Mouse (Mus musculus): ENCODE results near the gene Adgrl1. TPM values are rescaled to one million over a fixed set of nuclear protein-coding genes. Genes with fewer than 3 reads are reported as not detected.

The Adgrl1 gene
- polyA plus RNA-seq, 1 experiment from 2014 or later: 56.8 TPM

DNA sequence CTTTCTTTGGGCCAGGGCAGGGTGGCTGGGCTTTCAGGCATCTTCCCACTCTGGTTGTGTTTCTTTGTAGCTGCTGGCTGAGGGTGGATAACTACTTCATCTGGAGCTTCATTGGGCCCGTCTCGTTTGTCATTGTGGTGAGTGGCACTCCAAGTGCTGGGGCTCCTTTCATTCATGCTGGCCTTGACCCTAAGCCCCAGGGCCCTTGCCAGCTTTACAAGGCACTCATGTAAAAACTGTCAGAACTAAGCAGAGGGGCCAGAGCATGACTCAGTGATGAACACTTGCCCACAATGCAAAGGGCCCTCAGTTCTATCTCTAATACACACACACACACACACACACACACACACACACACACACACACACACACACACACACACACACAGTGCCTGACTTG lies 35.1 kb downstream of the Adgrl1 start:
- Histone ChIP-seq H3K27me3 (no peaks in the 10 kb centered on the region), H3K9ac (no peak overlapping the region), H3K4me3 (no peak overlapping the region), H3K36me3 (peaks cover 94% of the 10 kb centered on the region), H3K27ac (replicated peaks) (no peak overlapping the region), H3K9me3 (no peaks in the 10 kb centered on the region), H3K4me1 (replicated peaks) (no peaks in the 10 kb centered on the region), H3K4me2 (no peak overlapping the region)
- WGBS: 82% methylated on average over 2 of the region's 2 CpGs
- ATAC-seq (ENCODE audit: low FRiP score, low read depth): no peak

GRCm38 (mm10) chr8:83935435-83935834 lies 35.5 kb downstream of the Adgrl1 start:
- Histone ChIP-seq H3K9me3 (no peaks in the 10 kb centered on the region), H3K4me1 (replicated peaks) (no peaks in the 10 kb centered on the region), H3K9ac (no peak overlapping the region), H3K36me3 (peaks cover 93% of the 10 kb centered on the region), H3K4me3 (no peak overlapping the region), H3K4me2 (no peak overlapping the region), H3K27me3 (no peaks in the 10 kb centered on the region), H3K27ac (replicated peaks) (no peak overlapping the region)
- WGBS: 93% methylated on average over 8 of the region's 8 CpGs
- ATAC-seq (ENCODE audit: low FRiP score, low read depth): no peak

DNA sequence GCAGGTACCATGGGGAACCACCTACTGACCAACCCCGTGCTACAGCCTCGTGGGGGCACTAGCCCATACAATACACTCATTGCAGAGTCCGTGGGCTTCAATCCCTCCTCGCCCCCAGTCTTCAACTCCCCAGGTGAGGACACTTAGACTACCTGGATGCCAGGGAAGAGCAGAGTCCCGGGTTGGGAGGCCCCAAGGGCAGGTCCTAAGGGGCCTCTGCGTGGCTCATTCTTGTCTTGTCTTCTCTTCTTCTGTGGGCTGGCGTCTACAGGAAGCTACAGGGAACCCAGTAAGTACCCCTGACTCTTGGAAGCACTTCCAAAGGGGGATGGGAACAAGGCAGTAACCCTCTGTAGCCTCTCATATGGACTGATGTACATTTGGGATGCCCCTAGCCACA lies 37.7 kb downstream of the Adgrl1 start:
- no peak for ATAC-seq (ENCODE audit: low FRiP score, low read depth)
- Histone ChIP-seq H3K27ac (replicated peaks) (no peak overlapping the region), H3K27me3 (no peaks in the 10 kb centered on the region), H3K9ac (no peak overlapping the region), H3K4me3 (no peak overlapping the region), H3K4me1 (replicated peaks) (no peaks in the 10 kb centered on the region), H3K36me3 (peaks cover 70% of the 10 kb centered on the region), H3K4me2 (no peak overlapping the region), H3K9me3 (no peaks in the 10 kb centered on the region)
- whole genome bisulfite sequencing: 84% methylated on average over 7 of the region's 7 CpGs

- no peaks in the 10 kb centered on the region for H3K9me3 ChIP-seq
- no peak overlapping the region for H3K9ac ChIP-seq
- 93% methylated on average over 15 of the region's 15 CpGs for WGBS
- H3K4me1 ChIP-seq (replicated peaks): no peaks in the 10 kb centered on the region
- H3K4me3 ChIP-seq: no peak overlapping the region
- no peaks in the 10 kb centered on the region for H3K27me3 ChIP-seq
- no peak overlapping the region for H3K4me2 ChIP-seq
- no peak overlapping the region for H3K27ac ChIP-seq (replicated peaks)
- H3K36me3 ChIP-seq: peaks cover 64% of the 10 kb centered on the region
- ATAC-seq (ENCODE audit: low FRiP score, low read depth): no peak
These were observed 38.4 kb downstream of the Adgrl1 start for GRCm38 (mm10) chr8:83938330-83938729.

DNA sequence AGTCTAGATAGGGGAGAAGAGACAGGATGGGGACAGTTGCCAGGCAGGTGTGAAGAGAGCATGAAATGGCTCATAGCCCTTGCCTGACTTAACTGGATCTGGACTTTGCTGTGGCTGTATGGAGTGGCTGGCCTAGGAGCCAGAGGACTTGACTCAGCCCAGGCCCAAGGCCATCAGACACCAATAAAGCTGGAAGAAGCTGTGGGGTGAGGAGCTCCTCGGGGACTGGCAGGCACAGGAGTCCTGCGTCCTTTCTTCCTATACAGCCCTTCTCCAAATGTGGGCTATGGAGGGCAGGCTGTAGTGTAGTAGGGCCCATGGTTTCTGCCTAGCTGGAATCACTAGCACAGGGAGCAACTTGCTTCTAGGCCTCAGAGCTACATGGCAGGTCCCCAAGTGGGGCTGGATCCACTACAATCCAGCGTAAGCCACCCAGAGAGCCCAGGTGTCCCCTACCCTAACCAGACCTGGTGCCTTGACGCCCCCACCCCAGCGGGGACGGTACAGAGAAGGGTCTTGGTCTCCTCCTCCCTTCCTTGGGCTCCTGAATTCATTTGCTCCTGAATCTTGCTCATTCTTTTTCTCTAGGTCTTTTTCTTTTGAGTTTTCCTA lies 41.3 kb downstream of the Adgrl1 start:
- 83% methylated on average over 6 of the region's 6 CpGs for WGBS

DNA sequence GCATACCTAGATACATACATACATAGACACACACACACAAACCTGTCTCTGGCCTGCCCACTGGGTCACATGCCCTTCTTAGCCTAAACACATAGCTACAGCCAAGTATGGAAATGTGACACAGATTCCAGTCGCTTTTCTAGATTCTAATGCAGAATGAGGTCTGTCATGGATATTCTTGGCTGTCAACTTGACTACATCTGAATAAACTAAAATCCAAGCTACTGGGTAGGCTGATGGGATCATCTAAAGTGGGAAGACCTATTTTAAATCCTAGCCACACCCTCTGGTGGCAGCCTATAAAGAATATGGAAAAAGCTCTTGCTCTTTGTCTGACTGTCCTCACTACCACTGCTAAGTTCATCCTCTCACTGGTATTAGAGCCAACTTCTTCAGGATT lies 42.5 kb downstream of the Adgrl1 start:
- Histone ChIP-seq H3K27me3 (no peaks in the 10 kb centered on the region), H3K9ac (no peak overlapping the region), H3K9me3 (no peaks in the 10 kb centered on the region), H3K4me1 (replicated peaks) (no peaks in the 10 kb centered on the region), H3K27ac (replicated peaks) (no peak overlapping the region), H3K36me3 (peaks cover 24% of the 10 kb centered on the region), H3K4me2 (no peak overlapping the region), H3K4me3 (no peak overlapping the region)
- no peak for ATAC-seq (ENCODE audit: low FRiP score, low read depth)
- WGBS: 86% methylated on average over 1 of the region's 1 CpGs

More for the DNA sequence above, 41.3 kb downstream of the Adgrl1 start:
- ATAC-seq (ENCODE audit: low FRiP score, low read depth): no peak
- H3K27ac ChIP-seq (replicated peaks): no peak overlapping the region
- H3K36me3 ChIP-seq: peaks cover 36% of the 10 kb centered on the region
- no peaks in the 10 kb centered on the region for H3K4me1 ChIP-seq (replicated peaks)
- no peaks in the 10 kb centered on the region for H3K9me3 ChIP-seq
- H3K9ac ChIP-seq: no peak overlapping the region
- H3K4me2 ChIP-seq: no peak overlapping the region
- no peaks in the 10 kb centered on the region for H3K27me3 ChIP-seq
- H3K4me3 ChIP-seq: no peak overlapping the region

DNA sequence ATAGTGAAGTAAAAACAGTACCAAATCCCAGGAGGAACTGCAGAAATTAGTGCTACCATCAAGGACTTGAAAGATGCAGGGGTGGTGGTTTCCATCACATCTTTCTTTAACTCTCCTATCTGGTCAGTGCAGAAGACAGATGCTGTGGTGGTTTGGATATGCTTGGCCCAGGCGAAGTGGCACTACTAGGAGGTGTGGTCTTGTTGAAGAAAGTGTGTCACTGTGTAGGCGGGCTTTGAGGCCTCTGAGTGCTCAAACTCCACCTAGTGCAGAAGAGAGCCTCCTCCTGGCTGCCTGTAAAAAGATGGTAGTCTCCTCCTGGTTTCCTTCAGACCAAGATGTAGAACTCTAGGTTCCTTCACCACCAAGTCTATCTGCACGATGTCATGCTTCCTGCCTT lies 45.6 kb downstream of the Adgrl1 start:
- no peak overlapping the region for H3K27ac ChIP-seq (replicated peaks)
- no peak overlapping the region for H3K9ac ChIP-seq
- no peaks in the 10 kb centered on the region for H3K27me3 ChIP-seq
- H3K4me1 ChIP-seq (replicated peaks): no peaks in the 10 kb centered on the region
- WGBS: 73% methylated on average over 3 of the region's 3 CpGs
- no peak overlapping the region for H3K4me3 ChIP-seq
- no peak for ATAC-seq (ENCODE audit: low FRiP score, low read depth)
- H3K4me2 ChIP-seq: no peak overlapping the region
- H3K36me3 ChIP-seq: no peaks in the 10 kb centered on the region
- H3K9me3 ChIP-seq: no peaks in the 10 kb centered on the region

DNA sequence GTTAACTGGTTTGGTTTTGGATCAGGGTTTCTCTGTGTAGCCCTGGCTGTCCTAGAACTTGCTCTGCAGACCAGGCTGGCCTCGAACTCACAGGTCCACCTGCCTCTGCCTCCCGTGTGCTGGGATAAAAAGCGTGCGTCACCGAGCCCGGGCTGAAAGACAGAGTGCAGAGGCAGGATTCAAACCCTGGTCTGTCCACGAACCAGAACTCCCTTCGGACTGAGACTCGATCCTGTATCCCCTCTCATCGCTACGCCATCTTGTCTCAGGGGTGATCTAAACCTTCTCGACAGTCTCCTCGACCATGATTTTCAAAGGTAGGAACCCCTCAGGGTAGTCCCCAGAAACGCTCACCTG lies 54.8 kb downstream of the Adgrl1 start:
- peak overlapping the region; percentile 53 for H3K4me3 ChIP-seq
- H3K4me1 ChIP-seq (replicated peaks): peaks cover 12% of the 10 kb centered on the region
- peak overlapping the region; percentile 91 for H3K4me2 ChIP-seq
- no peaks in the 10 kb centered on the region for H3K36me3 ChIP-seq
- ATAC-seq (ENCODE audit: low FRiP score, low read depth): no peak
- no peaks in the 10 kb centered on the region for H3K27me3 ChIP-seq
- whole genome bisulfite sequencing: under 1% methylated on average over 14 of the region's 14 CpGs
- peak overlapping the region; percentile 76 for H3K27ac ChIP-seq (replicated peaks)
- peak overlapping the region; percentile 46 for H3K9ac ChIP-seq
- no peaks in the 10 kb centered on the region for H3K9me3 ChIP-seq

- H3K9me3 ChIP-seq: no peaks in the 10 kb centered on the region
- under 1% methylated on average over 75 of the region's 75 CpGs for WGBS
- H3K4me3 ChIP-seq: peak within 1 kb of the TSS; percentile 53
- ATAC-seq (ENCODE audit: low FRiP score, low read depth): peak; percentile 99
- H3K9ac ChIP-seq: peak within 1 kb of the TSS; percentile 46
- H3K4me2 ChIP-seq: peak within 1 kb of the TSS; percentile 91
- H3K27me3 ChIP-seq: no peaks in the 10 kb centered on the region
- no peaks in the 10 kb centered on the region for H3K36me3 ChIP-seq
- peak within 1 kb of the TSS; percentile 76 for H3K27ac ChIP-seq (replicated peaks)
- peaks cover 12% of the 10 kb centered on the region for H3K4me1 ChIP-seq (replicated peaks)
These were observed 55.4 kb downstream of the Adgrl1 start, which contains the start of the genes Gm10644 and Asf1b for GRCm38 (mm10) chr8:83955106-83955957. Gene Gm10644, minus strand, starts transcription at chr8:83955205. Gene Asf1b, plus strand, starts transcription at chr8:83955507.

GRCm38 (mm10) chr8:83955958-83956218 lies 56.0 kb downstream of the Adgrl1 start:
- ATAC-seq (ENCODE audit: low FRiP score, low read depth): 0 out of 2 replicates have a peak, but pooled peaks have one; percentile 0
- H3K9ac ChIP-seq: peak overlapping the region; percentile 9; the same call in 1 of the 2 replicates

DNA sequence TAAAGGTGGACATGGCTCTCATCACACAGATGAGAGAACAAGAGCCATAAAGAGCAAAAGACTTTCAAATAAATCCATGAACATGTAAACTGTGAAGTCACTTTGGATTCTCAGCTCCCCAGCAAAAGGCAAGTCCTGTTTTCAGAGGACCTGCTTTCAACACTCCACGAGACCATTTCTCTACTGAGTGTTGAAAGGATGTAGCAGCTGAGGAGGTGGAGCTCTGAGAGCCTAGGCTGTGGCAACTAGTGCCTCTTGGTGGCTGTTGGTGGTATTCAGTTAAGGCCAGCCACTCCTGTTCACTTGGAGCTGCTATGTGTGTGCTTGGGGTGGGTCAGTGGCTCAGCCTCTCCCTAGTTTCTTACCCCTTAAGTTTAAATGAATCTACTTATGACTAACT lies 56.9 kb downstream of the Adgrl1 start:
- H3K27ac ChIP-seq (replicated peaks): no peak overlapping the region
- peaks cover 12% of the 10 kb centered on the region for H3K4me1 ChIP-seq (replicated peaks)
- H3K4me2 ChIP-seq: peak overlapping the region; percentile 91
- H3K27me3 ChIP-seq: no peaks in the 10 kb centered on the region
- no peak overlapping the region for H3K4me3 ChIP-seq
- H3K9me3 ChIP-seq: no peaks in the 10 kb centered on the region
- no peak for ATAC-seq (ENCODE audit: low FRiP score, low read depth)
- no peak overlapping the region for H3K9ac ChIP-seq
- WGBS: 27% methylated on average over 1 of the region's 1 CpGs
- H3K36me3 ChIP-seq: no peaks in the 10 kb centered on the region

More at GRCm38 (mm10) chr8:83955958-83956218, 56.0 kb downstream of the Adgrl1 start:
- peak overlapping the region; percentile 91 for H3K4me2 ChIP-seq
- no peaks in the 10 kb centered on the region for H3K9me3 ChIP-seq
- under 1% methylated on average over 15 of the region's 15 CpGs for WGBS
- H3K4me1 ChIP-seq (replicated peaks): peaks cover 12% of the 10 kb centered on the region
- no peak overlapping the region for H3K27ac ChIP-seq (replicated peaks)
- H3K4me3 ChIP-seq: peak overlapping the region; percentile 53
- H3K36me3 ChIP-seq: no peaks in the 10 kb centered on the region
- H3K27me3 ChIP-seq: no peaks in the 10 kb centered on the region

GRCm38 (mm10) chr8:83964015-83964765 lies 64.3 kb downstream of the Adgrl1 start:
- H3K27me3 ChIP-seq: no peaks in the 10 kb centered on the region
- H3K9me3 ChIP-seq: no peaks in the 10 kb centered on the region
- no peak overlapping the region for H3K9ac ChIP-seq
- H3K4me1 ChIP-seq (replicated peaks): no peaks in the 10 kb centered on the region
- no peak overlapping the region for H3K4me3 ChIP-seq
- no peak overlapping the region for H3K4me2 ChIP-seq
- WGBS: 93% methylated on average over 5 of the region's 5 CpGs
- no peak for ATAC-seq (ENCODE audit: low FRiP score, low read depth)
- H3K36me3 ChIP-seq: no peaks in the 10 kb centered on the region
- no peak overlapping the region for H3K27ac ChIP-seq (replicated peaks)
